Mouse (Mus musculus) ES-Bruce4 (cell line): ENCODE measurements around the gene Ptpn11.
"Not testable (repeated sequence)": the region's sequence is repeated elsewhere in the genome, so short reads cannot be mapped to it uniquely, and the experiment has no call there.

Experiments used
- CTCF ChIP-seq: IDR thresholded peaks from one replicate; pipeline ENCODE4 v1.8.1; 2011; ENCODE audit warnings: low read depth, low read length
- EP300 ChIP-seq: IDR thresholded peaks from 2 replicates; pipeline ENCODE4 v1.6.1; 2011; ENCODE audit warnings: low read depth, low read length; ENCODE audit not compliant: insufficient read depth
- POLR2A ChIP-seq: IDR thresholded peaks from one replicate; pipeline ENCODE4 v1.8.1; 2011; ENCODE audit warnings: low read length; ENCODE audit not compliant: insufficient read depth

GRCm38 (mm10) chr5:121224020-121224419, 32.8 kb upstream of the Ptpn11 start:
- TF ChIP-seq CTCF, EP300, POLR2A: not testable (repeated sequence)
